Comparison of ENCODE assay signal across 12 mouse cellular contexts in genomic region chr11:78982513-78983291, GRCm38 (mm10). TPM values are rescaled to one million over a fixed set of nuclear protein-coding genes. Genes with fewer than 3 reads are reported as not detected.
A peak's percentile ranks its signal among the peaks of the same experiment; 100 is the strongest.
DNase-seq lines count a peak whose midpoint lies in the region; ATAC-seq and TF ChIP-seq lines count a peak whose summit lies in the region.
"Had no signal": no experiment of that assay in that cellular context is flagged by ENCODE, and none has a peak within 500 bp of the region (broad histone marks: within the 10 kb centered on the region; RNA-seq: fewer than 3 reads in every experiment).

No protein-coding gene starts in this region.

- 0 out of 2 replicates have a peak, but pooled peaks have one; percentile 21 for ATAC-seq in erythroid progenitor cell, adult 5-6 weeks (replicated peaks; ENCODE audit: low FRiP score, poor library complexity, severe bottlenecking)
- no peak for ATAC-seq in lung, embryonic 14.5 days (ENCODE audit: insufficient read depth)
- no peak for ATAC-seq in hindbrain, embryonic 14.5 days (ENCODE audit: low FRiP score)

- no peaks in the 10 kb centered on the region for H3K9me3 ChIP-seq in lung, embryonic 14.5 days (ENCODE audit: low read depth, low read length)
- H3K9me3 ChIP-seq in hindbrain, embryonic 14.5 days (ENCODE audit: control insufficient read depth, low read length) = no peaks in the 10 kb centered on the region
- H3K9me3 ChIP-seq: midbrain, embryonic 12.5 days had no signal

- no peak overlapping the region for H3K27ac ChIP-seq in lung, embryonic 14.5 days (ENCODE audit: low read depth)
- no peak overlapping the region for H3K27ac ChIP-seq in hindbrain, embryonic 14.5 days
- H3K27ac ChIP-seq: layer of hippocampus, adult 2 months; midbrain, embryonic 12.5 days had no signal

- no peak overlapping the region for H3K4me2 ChIP-seq in lung, embryonic 14.5 days
- no peak overlapping the region for H3K4me2 ChIP-seq in hindbrain, embryonic 14.5 days (replicated peaks)
- H3K4me2 ChIP-seq: midbrain, embryonic 12.5 days had no signal

- no peak for DNase-seq in lung, adult 2 months
- DNase-seq in lung, postnatal 14 days = no peak
- DNase-seq in lung, embryonic 14.5 days = peak; percentile 17
- DNase-seq in thymus, postnatal 10 days (ENCODE audit: low spot score in 2 of 2) = peak; percentile 39 to 53
- DNase-seq in hindbrain, embryonic 14.5 days (ENCODE audit: low spot score) = no peak
- DNase-seq in right cerebral cortex, adult 2 months (ENCODE audit: low spot score in 2 of 2) = no peak
- no peak for DNase-seq in right cerebral cortex, postnatal 14 days
- DNase-seq: cerebellum, postnatal 25 days; right cerebral cortex, postnatal 25 days had no signal

- H3K27me3 ChIP-seq in lung, embryonic 14.5 days (ENCODE audit: insufficient read depth, low read length) = no peaks in the 10 kb centered on the region
- no peaks in the 10 kb centered on the region for H3K27me3 ChIP-seq in hindbrain, embryonic 14.5 days (ENCODE audit: control insufficient read depth, insufficient read depth, low read length)
- H3K27me3 ChIP-seq: midbrain, embryonic 12.5 days had no signal

- TF ChIP-seq POLR2A in lung, adult 2 months (IDR thresholded peaks at IDR 0.05; ENCODE audit: borderline replicate concordance, extremely low read depth, low read depth, low read length) = no peak

- H3K4me3 ChIP-seq in lung, adult 2 months (replicated peaks; ENCODE audit: extremely low read depth, low read depth, low read length) = peak overlapping the region; percentile 47
- H3K4me3 ChIP-seq in lung, embryonic 14.5 days (ENCODE audit: low read depth, low read length) = no peak overlapping the region
- no peak overlapping the region for H3K4me3 ChIP-seq in hindbrain, embryonic 14.5 days (replicated peaks; ENCODE audit: low read length)
- H3K4me3 ChIP-seq: layer of hippocampus, adult 2 months; midbrain, embryonic 12.5 days had no signal

- no peak overlapping the region for H3K9ac ChIP-seq in lung, embryonic 14.5 days
- no peak overlapping the region for H3K9ac ChIP-seq in hindbrain, embryonic 14.5 days
- H3K9ac ChIP-seq: midbrain, embryonic 12.5 days had no signal

- TF ChIP-seq CTCF in lung, adult 2 months (IDR thresholded peaks at IDR 0.05; ENCODE audit: insufficient read depth, low read length) = no peak
- TF ChIP-seq CTCF in lung, embryonic 14.5 days (IDR thresholded peaks at IDR 0.05; ENCODE audit: low read depth) = no peak

- 44% methylated on average over 12 of the region's 12 CpGs for WGBS in lung, adult 2 months
- WGBS in lung, embryonic 14.5 days = 76% methylated on average over 12 of the region's 12 CpGs
- 86% methylated on average over 12 of the region's 12 CpGs for WGBS in hindbrain, embryonic 14.5 days

- no peaks in the 10 kb centered on the region for H3K36me3 ChIP-seq in lung, embryonic 14.5 days (ENCODE audit: insufficient read depth)
- H3K36me3 ChIP-seq in hindbrain, embryonic 14.5 days (replicated peaks; ENCODE audit: control insufficient read depth, insufficient read depth) = no peaks in the 10 kb centered on the region
- H3K36me3 ChIP-seq: midbrain, embryonic 12.5 days had no signal

- H3K4me1 ChIP-seq in lung, adult 2 months (ENCODE audit: control insufficient read depth, insufficient read depth, low read length) = peaks cover 19% of the 10 kb centered on the region
- no peaks in the 10 kb centered on the region; the same call in 1 of the 2 replicates for H3K4me1 ChIP-seq in lung, embryonic 14.5 days (ENCODE audit: insufficient read depth)
- H3K4me1 ChIP-seq in hindbrain, embryonic 14.5 days (replicated peaks; ENCODE audit: control insufficient read depth, insufficient read depth, low read length) = no peaks in the 10 kb centered on the region
- H3K4me1 ChIP-seq: midbrain, embryonic 12.5 days had no signal

RNA-seq across cellular contexts. Expression of gene Lgals9, which starts 2.0 kb away (rescaled TPM):
- 137 and 204 TPM in 2 replicates for polyA plus RNA-seq in lung, adult 2 months (2012; rRNA removed)
- 137 and 146 TPM in 2 replicates for total RNA-seq in erythroid progenitor cell, adult 5-6 weeks (2015; ENCODE audit: low replicate concordance)
- total RNA-seq in erythroid progenitor cell, adult 5-6 weeks (2017; ENCODE audit: low replicate concordance) = 14.2 and 28.0 TPM in 2 replicates
- 23.9 and 25.7 TPM in 2 replicates for polyA plus RNA-seq in lung, embryonic 14.5 days (2014; fragmentation: Nextera tagmentation; extraction: Ambion mirVana)
- polyA plus RNA-seq in hindbrain, embryonic 14.5 days (2014; fragmentation: Nextera tagmentation; extraction: Ambion mirVana) = 12.2 and 13.7 TPM in 2 replicates

Comparison
In these comparisons a context has a peak if more than half of its experiments do, and no peak if none do; other contexts are left out.
1. DNase-seq: peak in lung, embryonic 14.5 days (single experiment) and thymus, postnatal 10 days (2 of 2); none in lung, adult 2 months (single experiment), lung, postnatal 14 days (single experiment), hindbrain, embryonic 14.5 days (single experiment), right cerebral cortex, adult 2 months (0 of 2) and right cerebral cortex, postnatal 14 days (single experiment).